Mouse (Mus musculus) E14TG2a.4 (cell line): ENCODE measurements around the gene Dnph1.

Experiments
- CTCF ChIP-seq: conservative IDR thresholded peaks from 2 replicates; pipeline ENCODE4 v1.5.1; 2014; ENCODE audit warnings: low read length
- NANOG ChIP-seq: IDR thresholded peaks from 2 replicates; pipeline ENCODE4 v1.6.1; 2014; ENCODE audit warnings: borderline replicate concordance, low read length, mixed read lengths
- POU5F1 ChIP-seq: IDR thresholded peaks from 2 replicates; pipeline ENCODE4 v1.6.1; 2014; ENCODE audit warnings: low read length, borderline replicate concordance

GRCm38 (mm10) chr17:46513329-46513728 is 16.8 kb downstream of the Dnph1 start:
- no peak for TF ChIP-seq CTCF
- no peak for TF ChIP-seq NANOG
- no peak for TF ChIP-seq POU5F1
